In genomic region chr10:45372994-45373692, GRCm38 (mm10) we compare ENCODE assay signal across 8 mouse cellular contexts. TPM values are rescaled to one million over a fixed set of nuclear protein-coding genes. Genes with fewer than 3 reads are reported as not detected.
DNase-seq lines count a peak whose midpoint lies in the region; ATAC-seq and TF ChIP-seq lines count a peak whose summit lies in the region.

No protein-coding gene starts in this region.

- H3K27ac ChIP-seq in gastrocnemius, adult 2 months: no peak overlapping the region
- no peak overlapping the region for H3K27ac ChIP-seq in kidney, postnatal 0 days
- no peak overlapping the region for H3K27ac ChIP-seq in liver, embryonic 11.5 days (ENCODE audit: low read depth, low read length)
- H3K27ac ChIP-seq in neural tube, embryonic 13.5 days (replicated peaks): no peak overlapping the region
- H3K27ac ChIP-seq in thymus, adult 2 months (ENCODE audit: control insufficient read depth, insufficient read depth, low read length): no peak overlapping the region

- no peaks in the 10 kb centered on the region for H3K9me3 ChIP-seq in kidney, postnatal 0 days (replicated peaks; ENCODE audit: low read length)
- no peaks in the 10 kb centered on the region for H3K9me3 ChIP-seq in liver, embryonic 11.5 days (ENCODE audit: control insufficient read depth, low read length)
- H3K9me3 ChIP-seq in neural tube, embryonic 13.5 days: no peaks in the 10 kb centered on the region

- peak; percentile 56 to 63 for DNase-seq in B cell, adult 2 months
- DNase-seq in ZHBTc4 (ENCODE audit: low read depth, low spot score): peak; percentile 74
- peak; percentile 55 to 76 for DNase-seq in cerebellum, postnatal 25 days
- peak; percentile 59 for DNase-seq in gastrocnemius, adult 2 months
- peak; percentile 83 for DNase-seq in kidney, postnatal 0 days (ENCODE audit: low spot score)
- no peak for DNase-seq in liver, embryonic 11.5 days (ENCODE audit: low spot score)
- DNase-seq in thymus, adult 2 months: peak; percentile 47

- peak; percentile 63; the same call in 1 of the 2 replicates for ATAC-seq in kidney, postnatal 0 days (replicated peaks; ENCODE audit: low FRiP score, low read depth)
- ATAC-seq in liver, embryonic 11.5 days (replicated peaks; ENCODE audit: low FRiP score): 0 out of 2 replicates have a peak, but pooled peaks have one; percentile 34
- ATAC-seq in neural tube, embryonic 13.5 days (ENCODE audit: low read depth): peak; percentile 75

- intact Hi-C loops in gastrocnemius, adult 2 months (cut with DNase I): loop anchor here (1.0 to 5.0 kb wide), 2 partner anchors 260 to 276 kb away; no protein-coding TSS in a partner anchor

- no peak overlapping the region for H3K4me3 ChIP-seq in gastrocnemius, adult 2 months
- H3K4me3 ChIP-seq in kidney, postnatal 0 days (replicated peaks; ENCODE audit: low read depth, low read length): no peak overlapping the region
- H3K4me3 ChIP-seq in liver, embryonic 11.5 days (ENCODE audit: low read depth, low read length): no peak overlapping the region
- no peak overlapping the region for H3K4me3 ChIP-seq in neural tube, embryonic 13.5 days
- H3K4me3 ChIP-seq in thymus, adult 2 months (ENCODE audit: control insufficient read depth, insufficient read depth, low read length): no peak overlapping the region

- TF ChIP-seq POLR2A in thymus, adult 2 months (IDR thresholded peaks at IDR 0.05; ENCODE audit: control insufficient read depth, extremely low read depth, insufficient read depth, low read length, poor library complexity): no peak

- TF ChIP-seq CTCF in gastrocnemius, adult 2 months (IDR thresholded peaks at IDR 0.05): peak; percentile 93
- TF ChIP-seq CTCF in kidney, postnatal 0 days (IDR thresholded peaks at IDR 0.05; ENCODE audit: low read depth): peak; percentile 85
- no peak for TF ChIP-seq CTCF in thymus, adult 2 months (IDR thresholded peaks at IDR 0.05; ENCODE audit: borderline replicate concordance, control insufficient read depth, extremely low read depth, insufficient read depth, low read length, poor library complexity)

- WGBS in kidney, postnatal 0 days: 45% methylated on average over 4 of the region's 4 CpGs
- WGBS in liver, embryonic 11.5 days: 65% methylated on average over 4 of the region's 4 CpGs
- 51% methylated on average over 4 of the region's 4 CpGs for WGBS in neural tube, embryonic 13.5 days
- 50% methylated on average over 4 of the region's 4 CpGs for WGBS in thymus, adult 2 months

- no peak overlapping the region for H3K9ac ChIP-seq in kidney, postnatal 0 days (ENCODE audit: low read depth, low read length)
- no peak overlapping the region for H3K9ac ChIP-seq in liver, embryonic 11.5 days (ENCODE audit: low read depth, low read length)
- no peak overlapping the region for H3K9ac ChIP-seq in neural tube, embryonic 13.5 days

- no peaks in the 10 kb centered on the region for H3K4me1 ChIP-seq in kidney, postnatal 0 days (replicated peaks; ENCODE audit: insufficient read depth, low read length)
- H3K4me1 ChIP-seq in liver, embryonic 11.5 days (replicated peaks; ENCODE audit: control insufficient read depth, insufficient read depth, low read length): peaks cover 2% of the 10 kb centered on the region; the same call in 1 of the 2 replicates
- no peaks in the 10 kb centered on the region for H3K4me1 ChIP-seq in neural tube, embryonic 13.5 days (replicated peaks)
- H3K4me1 ChIP-seq in thymus, adult 2 months (replicated peaks; ENCODE audit: control insufficient read depth, insufficient read depth, low read length): no peaks in the 10 kb centered on the region

- H3K4me2 ChIP-seq in kidney, postnatal 0 days (ENCODE audit: low read length): no peak overlapping the region
- no peak overlapping the region for H3K4me2 ChIP-seq in liver, embryonic 11.5 days
- no peak overlapping the region for H3K4me2 ChIP-seq in neural tube, embryonic 13.5 days

- H3K36me3 ChIP-seq in kidney, postnatal 0 days (ENCODE audit: insufficient read depth, low read length): no peaks in the 10 kb centered on the region
- H3K36me3 ChIP-seq in liver, embryonic 11.5 days (ENCODE audit: control insufficient read depth, insufficient read depth, low read length): no peaks in the 10 kb centered on the region
- H3K36me3 ChIP-seq in neural tube, embryonic 13.5 days: no peaks in the 10 kb centered on the region
- H3K36me3 ChIP-seq in thymus, adult 2 months (ENCODE audit: control insufficient read depth, insufficient read depth, low read length): no peaks in the 10 kb centered on the region

- H3K27me3 ChIP-seq in kidney, postnatal 0 days (ENCODE audit: insufficient read depth, low read length): no peaks in the 10 kb centered on the region
- H3K27me3 ChIP-seq in liver, embryonic 11.5 days (replicated peaks; ENCODE audit: control insufficient read depth, insufficient read depth, low read length): no peaks in the 10 kb centered on the region
- H3K27me3 ChIP-seq in neural tube, embryonic 13.5 days: no peaks in the 10 kb centered on the region
- no peaks in the 10 kb centered on the region for H3K27me3 ChIP-seq in thymus, adult 2 months (ENCODE audit: control insufficient read depth, insufficient read depth, low read length)

RNA-seq across cellular contexts. Expression of gene Bves, which starts 37.6 kb away (rescaled TPM):
- 10 to 100 TPM; 36.3 to 41.6 TPM for total RNA-seq in gastrocnemius, adult 2 months (2021)
- polyA plus RNA-seq in kidney, postnatal 0 days (2015; fragmentation: Nextera tagmentation; extraction: Ambion mirVana): 0.91 and 0.93 TPM in 2 replicates
- 1.2 and 1.4 TPM in 2 replicates for polyA plus RNA-seq in liver, embryonic 11.5 days (2014; fragmentation: Nextera tagmentation; extraction: Ambion mirVana)
- polyA plus RNA-seq in neural tube, embryonic 13.5 days (2015; fragmentation: Nextera tagmentation; extraction: Ambion mirVana): 3.6 and 5.1 TPM in 2 replicates
- polyA plus RNA-seq in thymus, adult 2 months (2012; rRNA removed): 0.18 and 0.70 TPM in 2 replicates
